Mouse (Mus musculus): ENCODE results near the gene Cyld.
"Not testable (repeated sequence)": the region's sequence is repeated elsewhere in the genome, so short reads cannot be mapped to it uniquely, and the experiment has no call there.

Gene Cyld

GRCm38 (mm10) chr8:88689891-88690290 is 6.9 kb upstream of the Cyld start:
- no peak for DNase-seq

GRCm38 (mm10) chr8:88691342-88691948 is 5.4 kb upstream of the Cyld start:
- DNase-seq, result no peak

- no peak for DNase-seq
Observed at GRCm38 (mm10) chr8:88691961-88692360, 4.9 kb upstream of the Cyld start.

- no peak for DNase-seq
Observed at GRCm38 (mm10) chr8:88692866-88693265, 4.0 kb upstream of the Cyld start.

- DNase-seq, result no peak
Observed at GRCm38 (mm10) chr8:88693376-88693775, 3.5 kb upstream of the Cyld start.

GRCm38 (mm10) chr8:88694291-88694690 is 2.5 kb upstream of the Cyld start:
- peak; percentile 18 to 34 for DNase-seq

GRCm38 (mm10) chr8:88696228-88696627 is 600 bp upstream of the Cyld start:
- no peak for DNase-seq

GRCm38 (mm10) chr8:88697642-88698031 is 809 bp downstream of the Cyld start:
- peak; percentile 20 to 25 for DNase-seq

- no peak for DNase-seq
Observed at GRCm38 (mm10) chr8:88698048-88698447, 1.2 kb downstream of the Cyld start.

GRCm38 (mm10) chr8:88701611-88702010 is 4.8 kb downstream of the Cyld start:
- DNase-seq, result no peak

GRCm38 (mm10) chr8:88702816-88703215 is 6.0 kb downstream of the Cyld start:
- DNase-seq, result no peak

- no peak for DNase-seq
Observed at GRCm38 (mm10) chr8:88723256-88723963, 26.6 kb downstream of the Cyld start.

- peak; percentile 76 to 79 for DNase-seq
Observed at GRCm38 (mm10) chr8:88755175-88755791, 58.5 kb downstream of the Cyld start.

GRCm38 (mm10) chr8:88761980-88762379 is 65.2 kb downstream of the Cyld start:
- DNase-seq, result no peak

- no peak for DNase-seq
Observed at GRCm38 (mm10) chr8:88771241-88771640, 74.4 kb downstream of the Cyld start.

- DNase-seq, result no peak
Observed at GRCm38 (mm10) chr8:88774593-88775297, 77.9 kb downstream of the Cyld start.

- no peak for DNase-seq
Observed at GRCm38 (mm10) chr8:88775298-88775646, 78.4 kb downstream of the Cyld start.

GRCm38 (mm10) chr8:88780142-88780541 is 83.3 kb downstream of the Cyld start:
- DNase-seq, result no peak

- DNase-seq, result no peak
Observed at GRCm38 (mm10) chr8:88781283-88781682, 84.5 kb downstream of the Cyld start.

- no peak for DNase-seq
Observed at GRCm38 (mm10) chr8:88783722-88784121, 86.9 kb downstream of the Cyld start.

- not testable (repeated sequence) for DNase-seq
Observed at GRCm38 (mm10) chr8:88788335-88788734, 91.5 kb downstream of the Cyld start.

GRCm38 (mm10) chr8:88792691-88793323 is 96.0 kb downstream of the Cyld start:
- DNase-seq, result no peak

- DNase-seq, result no peak
Observed at GRCm38 (mm10) chr8:88793324-88793722, 96.5 kb downstream of the Cyld start.

Measured in lung, adult 18-20 months (tissue).